Mouse (Mus musculus): ENCODE measurements around the gene Zfp30.
A peak's percentile ranks its signal among the peaks of the same experiment; 100 is the strongest.

Gene Zfp30

GRCm38 (mm10) chr7:29783871-29784551 lies at the start of gene Zfp30:
Zfp30 (plus strand) TSS chr7:29783998.
- peak; percentile 93 to 96 for DNase-seq

GRCm38 (mm10) chr7:29742258-29742657 lies 41.5 kb upstream of the Zfp30 start:
- no peak for DNase-seq

- DNase-seq: no peak
Observed at GRCm38 (mm10) chr7:29760476-29760875, 23.3 kb upstream of the Zfp30 start.

DNA sequence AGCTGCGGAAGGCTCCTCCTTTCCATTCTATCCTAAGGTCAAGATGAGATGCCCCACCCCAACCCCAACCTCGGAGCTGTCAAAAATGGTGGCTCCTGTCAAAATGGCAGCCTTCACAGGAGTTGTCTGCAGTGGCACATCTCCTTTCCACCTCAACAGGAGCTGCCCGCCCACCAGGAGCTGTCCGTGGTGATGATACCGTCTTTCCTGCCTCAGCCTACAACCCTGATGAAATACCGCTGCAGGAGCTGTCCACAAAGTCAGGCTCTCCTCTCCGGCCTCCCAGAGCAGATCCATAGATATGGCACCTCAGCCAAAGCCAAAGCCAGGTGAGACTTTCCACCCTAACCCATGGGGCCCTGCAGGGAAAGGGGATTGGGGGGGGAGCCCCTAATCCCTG lies 19.1 kb upstream of the Zfp30 start:
- no peak for DNase-seq

GRCm38 (mm10) chr7:29767058-29767686 lies 16.6 kb upstream of the Zfp30 start:
- peak; percentile 87 to 91 for DNase-seq

DNA sequence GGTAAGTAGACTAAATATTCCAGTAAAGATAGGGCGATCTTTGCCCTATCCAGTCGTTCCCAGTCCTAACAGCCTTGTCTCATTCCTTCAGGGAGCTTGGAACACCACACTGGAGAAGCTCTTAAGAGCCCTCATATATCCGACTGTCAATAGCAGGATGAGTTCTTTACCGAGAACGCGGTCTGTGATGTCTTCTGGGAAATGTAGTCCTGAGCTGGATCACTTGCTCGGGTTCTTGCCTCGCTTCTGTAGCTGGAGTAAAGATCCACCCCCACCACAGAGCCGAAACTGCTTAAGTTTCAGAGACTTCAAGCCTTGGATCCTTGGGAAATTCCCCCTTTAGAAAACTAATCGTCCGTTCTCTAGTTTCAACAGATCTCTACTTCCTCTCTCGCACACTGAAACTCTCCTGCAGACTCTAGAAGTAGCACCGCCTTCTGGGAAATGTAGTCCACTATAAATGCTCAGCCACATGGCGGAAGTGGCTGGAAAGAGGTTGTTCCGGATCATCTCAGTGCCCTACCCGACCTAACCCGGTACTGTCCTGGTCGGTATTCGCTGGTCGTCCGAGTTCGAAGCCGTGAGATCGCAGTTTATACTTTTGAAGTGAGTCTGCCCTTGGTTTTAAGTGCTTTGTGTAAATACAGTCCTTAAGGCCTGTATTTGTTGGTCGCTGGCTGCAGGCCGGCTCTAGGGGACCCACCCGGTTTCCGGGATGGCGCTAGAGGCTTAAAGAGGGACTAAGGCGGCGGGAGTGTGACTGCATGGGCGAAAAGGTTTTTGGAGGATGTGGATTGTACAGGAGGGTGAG lies 15.5 kb upstream of the Zfp30 start, which contains the start of gene Zfp84:
Zfp84 (plus strand) TSS at position 463 of the 811 bp plus-strand sequence.
- DNase-seq: peak; percentile 90

GRCm38 (mm10) chr7:29768980-29769379 lies 14.8 kb upstream of the Zfp30 start:
- DNase-seq: no peak

DNA sequence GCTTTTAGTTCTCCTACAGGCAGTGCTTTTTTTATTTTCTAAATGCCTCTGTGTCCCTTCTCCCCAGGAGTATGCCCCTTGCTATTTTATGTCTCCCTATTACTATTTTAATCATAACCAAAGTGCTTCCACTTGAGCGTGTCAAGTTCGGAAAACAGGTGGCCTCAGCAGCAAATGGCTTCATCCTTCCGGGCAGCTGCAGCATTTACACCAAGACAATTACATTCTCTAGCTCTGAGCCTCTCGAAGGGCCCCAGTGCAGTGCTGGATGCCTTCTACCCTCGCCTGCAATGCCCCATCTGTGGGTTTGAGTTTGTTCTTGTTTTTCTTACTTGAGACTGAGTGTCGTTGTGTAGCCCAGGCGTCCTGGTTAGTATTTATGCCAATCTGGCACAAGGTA lies 10.3 kb upstream of the Zfp30 start:
- DNase-seq: no peak

- no peak for DNase-seq
Observed at GRCm38 (mm10) chr7:29774371-29774770, 9.4 kb upstream of the Zfp30 start.

GRCm38 (mm10) chr7:29776568-29776967 lies 7.2 kb upstream of the Zfp30 start:
- DNase-seq: no peak

GRCm38 (mm10) chr7:29777372-29777771 lies 6.4 kb upstream of the Zfp30 start:
- no peak for DNase-seq

DNA sequence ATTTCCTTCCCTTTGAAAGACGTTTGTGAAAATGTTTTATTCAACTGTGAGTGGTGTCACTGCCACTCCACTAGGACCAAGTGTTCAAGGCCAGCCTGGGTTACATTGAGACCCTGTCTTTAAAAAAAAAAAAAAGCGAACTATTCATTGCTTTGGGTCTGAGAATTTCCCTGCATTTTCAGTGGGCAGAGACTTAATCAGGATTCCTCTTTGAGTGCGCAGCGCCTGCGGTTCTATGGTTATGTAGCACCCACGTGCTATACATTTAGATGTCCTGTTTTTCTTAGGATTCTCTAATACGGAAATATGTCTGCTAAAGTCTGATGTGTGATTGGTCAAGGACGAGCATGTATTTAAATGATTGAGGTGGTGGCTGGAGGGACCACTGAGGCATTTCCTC lies 1.2 kb downstream of the Zfp30 start:
- no peak for DNase-seq

DNA sequence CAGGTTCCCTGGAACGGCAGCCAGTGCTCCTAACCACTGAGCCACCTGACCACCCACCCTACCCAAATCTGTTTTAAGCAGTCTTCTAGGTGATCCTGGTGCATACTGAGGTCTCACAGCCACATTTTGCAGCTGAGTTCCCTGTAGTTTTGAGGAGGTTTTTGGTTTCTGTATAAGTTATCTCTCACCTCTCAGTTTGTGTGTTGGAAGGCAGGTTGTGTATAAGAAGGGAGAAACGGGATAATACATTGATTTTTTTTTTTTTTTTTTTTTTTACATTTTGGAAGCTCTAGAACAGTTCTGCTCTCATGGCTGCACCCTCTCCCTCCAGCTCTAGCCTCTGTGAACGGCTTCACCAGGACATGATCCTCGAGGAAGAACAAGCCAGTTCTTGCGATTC lies 2.1 kb downstream of the Zfp30 start:
- DNase-seq: peak; percentile 25 to 38

DNA sequence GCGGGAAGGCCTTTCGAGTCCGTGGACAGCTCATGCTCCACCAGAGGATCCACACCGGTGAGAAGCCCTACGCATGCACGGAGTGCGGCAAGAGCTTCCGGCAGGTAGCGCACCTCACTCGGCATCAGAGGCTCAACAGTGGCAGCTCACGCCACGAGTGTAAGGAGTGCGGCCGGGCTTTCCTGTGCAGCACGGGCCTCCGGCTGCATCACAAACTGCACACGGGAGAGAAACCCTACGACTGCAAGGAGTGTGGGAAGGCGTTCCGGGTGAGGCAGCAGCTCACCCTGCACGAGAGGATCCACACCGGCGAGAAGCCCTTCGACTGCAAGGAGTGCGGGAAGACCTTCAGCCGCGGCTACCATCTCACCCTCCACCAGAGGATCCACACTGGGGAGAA lies 9.1 kb downstream of the Zfp30 start:
- DNase-seq: no peak

- no peak for DNase-seq
Observed at GRCm38 (mm10) chr7:29807046-29807445, 23.2 kb downstream of the Zfp30 start.

GRCm38 (mm10) chr7:29812244-29812643 lies 28.4 kb downstream of the Zfp30 start:
- DNase-seq: no peak

DNA sequence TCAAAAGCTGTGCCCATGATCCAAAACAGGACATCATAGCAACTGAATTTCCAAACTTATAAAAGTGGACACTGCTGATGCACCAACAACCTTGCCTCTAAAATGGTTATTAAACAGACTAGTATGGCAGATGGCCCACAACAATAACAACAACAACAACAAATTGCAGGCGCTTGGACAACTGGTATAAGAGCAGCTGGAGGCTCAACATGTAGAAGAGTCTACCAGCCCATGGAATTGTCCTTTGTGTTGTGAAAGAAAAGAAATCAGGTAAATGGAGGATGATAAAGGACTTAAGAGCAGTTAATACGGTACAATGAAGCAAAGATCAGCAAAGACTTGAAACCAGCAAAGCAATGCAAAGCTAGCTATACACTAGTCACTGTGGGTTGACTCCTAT lies 30.6 kb downstream of the Zfp30 start:
- no peak for DNase-seq

- DNase-seq: peak in 1 of 2 experiments; percentile 28
Observed at GRCm38 (mm10) chr7:29815061-29815784, 31.4 kb downstream of the Zfp30 start.

GRCm38 (mm10) chr7:29815910-29816429 lies 32.2 kb downstream of the Zfp30 start, which contains the start of gene Zfp790:
Zfp790 (plus strand) TSS chr7:29816114.
- DNase-seq: peak; percentile 90 to 92

DNA sequence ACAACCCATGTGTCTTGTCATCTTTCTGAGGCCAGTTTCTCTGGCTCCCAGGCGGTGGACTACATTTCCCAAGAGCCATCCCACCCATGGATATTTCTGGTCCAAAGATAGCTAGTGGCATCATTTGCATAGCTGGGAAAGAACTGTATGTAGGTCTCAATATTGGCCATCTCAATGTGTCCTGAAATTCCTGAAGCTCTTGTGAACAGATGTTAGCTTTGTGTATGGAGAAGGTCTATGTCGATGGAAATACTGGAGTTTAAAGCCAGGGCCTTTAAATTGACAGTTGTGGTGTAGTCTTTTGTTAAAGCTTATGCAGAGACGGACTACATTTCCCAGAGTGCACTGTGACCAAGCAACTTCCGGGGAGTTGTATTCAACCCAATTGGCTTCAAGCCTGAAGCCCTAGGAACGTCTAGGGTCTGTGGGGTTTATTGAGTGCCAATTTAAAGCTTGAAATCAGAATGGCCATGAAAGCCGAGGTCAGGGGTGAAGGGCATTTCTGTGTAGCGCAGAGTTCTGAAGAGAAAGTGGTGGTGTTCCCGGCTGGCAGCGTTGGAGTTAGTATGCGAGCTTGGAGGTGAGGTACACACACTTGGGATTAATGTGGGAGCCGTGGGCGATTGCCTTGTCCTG lies 34.9 kb downstream of the Zfp30 start:
- DNase-seq: peak; percentile 86

- DNase-seq: peak in 1 of 2 experiments; percentile 15
Observed at GRCm38 (mm10) chr7:29828001-29828400, 44.2 kb downstream of the Zfp30 start.

GRCm38 (mm10) chr7:29829804-29830203 lies 46.0 kb downstream of the Zfp30 start:
- DNase-seq: no peak
